Mouse (Mus musculus): ENCODE results near the gene Lonrf2.
A peak's percentile ranks its signal among the peaks of the same experiment; 100 is the strongest.

Lonrf2 gene

DNA sequence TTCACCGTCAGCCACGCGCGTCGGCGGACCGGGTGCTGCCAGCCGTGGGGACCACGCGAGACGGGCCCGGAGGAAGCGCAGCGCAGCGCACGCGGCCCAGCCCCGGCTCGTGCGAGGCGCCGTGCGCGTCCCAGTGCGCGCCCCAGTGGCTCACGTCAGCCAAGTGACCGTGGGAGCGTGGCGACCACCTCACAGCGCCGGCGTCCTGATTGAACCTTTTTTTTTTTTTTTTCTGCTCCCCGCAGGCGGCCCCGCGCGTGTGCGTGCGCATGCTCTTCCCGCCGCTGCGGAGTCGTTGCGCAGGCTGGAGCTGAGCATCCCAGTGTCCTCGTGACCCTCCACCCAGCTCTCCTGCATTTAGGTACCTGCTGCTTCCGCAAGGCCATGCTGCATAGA lies at the start of gene Lonrf2:
Gene Lonrf2, minus strand, starts transcription at position 235 of the 396 bp plus-strand sequence.
- DNase-seq (ENCODE audit: low spot score), result no peak

DNA sequence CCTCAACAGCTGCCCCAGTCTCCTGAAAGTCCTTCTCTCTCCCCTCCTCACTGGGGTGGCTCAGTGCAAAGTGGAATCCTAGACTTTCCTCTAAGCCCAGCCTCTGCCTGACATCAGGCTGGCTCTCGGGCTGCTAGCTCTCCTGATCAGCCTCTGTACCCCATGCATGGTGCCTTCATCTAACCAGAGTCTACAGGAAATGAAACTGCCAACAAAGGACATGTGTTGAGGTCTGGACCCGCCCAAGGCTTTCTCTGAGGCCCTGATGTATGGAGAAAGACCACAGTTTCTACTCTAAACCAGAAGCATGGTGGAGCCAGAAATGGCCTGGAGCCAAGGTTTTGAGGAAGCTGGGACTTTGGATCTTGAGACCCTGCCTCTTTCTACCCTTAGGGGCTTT lies 49.4 kb upstream of the Lonrf2 start:
- DNase-seq (ENCODE audit: low spot score), result no peak

DNA sequence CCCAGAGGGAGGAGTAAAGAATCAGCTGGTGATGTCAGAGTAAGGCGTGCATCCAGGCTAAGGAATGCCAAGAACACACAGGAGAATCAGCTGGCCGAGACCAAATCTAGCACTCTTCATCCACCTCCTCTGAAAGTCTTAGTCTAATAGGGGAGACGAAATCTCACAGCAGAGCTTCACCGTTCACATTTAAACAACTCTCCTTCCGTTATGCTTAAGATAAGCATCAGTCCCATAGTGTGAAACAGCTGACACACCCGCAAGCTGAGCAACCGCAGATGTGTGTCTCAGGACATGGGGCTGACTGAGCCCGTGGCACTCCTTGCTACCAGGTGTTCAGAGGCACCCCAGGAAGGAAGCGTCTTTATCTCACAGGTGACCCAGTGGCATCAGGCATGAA lies 47.3 kb upstream of the Lonrf2 start:
- no peak for DNase-seq (ENCODE audit: low spot score)

DNA sequence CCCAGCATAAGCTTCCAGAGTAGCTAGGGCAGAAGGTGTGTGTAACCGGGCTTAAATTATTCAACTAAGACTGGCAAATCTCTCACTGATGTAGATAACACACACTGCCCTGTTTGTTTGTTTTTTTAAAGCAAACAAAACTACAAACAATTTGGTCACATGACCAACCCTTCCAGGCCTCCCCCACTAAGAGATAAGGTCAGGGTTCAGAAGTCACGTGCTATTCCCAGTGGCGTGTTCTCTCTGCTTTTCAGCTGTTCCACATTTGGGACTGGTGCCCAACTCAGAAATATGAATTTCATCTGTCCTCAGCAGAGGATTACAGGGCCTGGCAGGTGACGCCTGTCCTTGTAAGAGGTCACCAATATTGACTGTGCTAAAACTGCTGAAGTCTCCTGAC lies 46.2 kb upstream of the Lonrf2 start:
- no peak for DNase-seq (ENCODE audit: low spot score)

DNA sequence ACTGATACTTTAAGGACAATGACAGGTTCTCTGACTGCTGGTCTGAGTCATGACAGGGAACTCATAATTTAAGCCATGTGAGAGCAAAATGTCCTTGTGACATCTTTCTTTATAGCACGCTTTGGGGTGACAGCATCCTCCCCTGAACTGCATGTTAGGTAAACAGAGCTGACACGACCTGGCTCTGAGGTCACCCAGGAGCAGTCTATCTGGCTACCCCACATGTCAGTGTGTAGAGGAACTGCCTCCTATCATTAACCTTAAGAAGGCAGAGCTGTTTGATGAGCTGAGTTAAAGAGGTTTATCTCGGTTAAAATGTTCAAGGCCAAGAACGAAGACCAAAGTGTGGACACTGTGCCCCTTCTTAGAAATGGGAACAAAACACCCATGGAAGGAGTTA lies 44.9 kb upstream of the Lonrf2 start:
- no peak for DNase-seq (ENCODE audit: low spot score)

DNA sequence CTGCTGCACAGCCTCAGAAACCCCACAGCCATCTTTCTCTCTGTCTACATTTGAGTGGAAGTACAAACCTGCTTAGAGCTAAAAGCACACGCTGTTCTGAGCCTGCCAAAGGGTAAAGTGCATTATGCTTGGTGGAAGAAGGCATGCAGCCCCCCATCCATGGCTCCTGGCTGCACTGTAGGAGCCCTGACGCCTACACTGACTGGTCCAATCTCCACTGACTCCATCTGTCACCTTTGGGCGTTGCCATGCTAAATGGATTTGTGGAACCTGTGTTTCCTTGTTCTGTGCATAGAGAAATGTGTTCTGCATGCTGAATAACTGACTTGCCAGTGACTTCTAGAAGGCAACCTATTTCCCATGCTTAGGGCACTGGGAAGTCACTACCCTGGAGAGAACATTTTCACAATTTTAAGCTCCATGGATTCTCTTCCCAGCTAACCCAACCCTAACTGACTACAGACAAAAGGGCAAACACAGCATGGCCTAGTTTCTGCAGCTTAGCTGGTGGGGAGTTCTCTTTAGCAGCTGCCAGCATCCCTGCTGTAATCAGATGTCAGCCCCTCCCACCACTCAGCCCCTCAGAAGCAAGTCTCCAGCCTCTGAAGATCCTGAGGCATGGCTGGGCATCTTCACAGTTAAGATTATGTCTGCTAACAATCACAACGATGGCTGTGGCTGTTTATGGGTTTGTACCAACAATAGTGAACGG lies 40.3 kb upstream of the Lonrf2 start:
- no peak for DNase-seq (ENCODE audit: low spot score)

DNA sequence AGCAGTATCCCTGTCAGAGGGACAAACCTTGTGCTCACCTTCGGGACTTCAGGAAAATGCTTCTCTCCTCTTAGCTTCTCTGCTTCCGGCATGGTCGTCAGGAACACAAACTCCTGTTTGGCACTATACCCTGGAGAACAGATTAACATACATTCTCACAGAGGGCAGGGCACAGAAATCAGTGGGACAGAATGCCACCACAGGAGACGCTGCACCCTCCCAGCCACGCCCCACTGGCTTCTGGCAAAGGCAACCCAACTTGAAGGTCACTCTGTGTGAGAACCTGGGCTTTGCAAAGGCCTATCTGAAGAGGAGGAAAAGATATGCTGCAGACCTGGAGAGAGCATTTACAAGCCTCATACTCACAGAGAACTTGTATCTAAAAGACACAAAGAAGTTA lies 37.4 kb upstream of the Lonrf2 start:
- no peak for DNase-seq (ENCODE audit: low spot score)

DNA sequence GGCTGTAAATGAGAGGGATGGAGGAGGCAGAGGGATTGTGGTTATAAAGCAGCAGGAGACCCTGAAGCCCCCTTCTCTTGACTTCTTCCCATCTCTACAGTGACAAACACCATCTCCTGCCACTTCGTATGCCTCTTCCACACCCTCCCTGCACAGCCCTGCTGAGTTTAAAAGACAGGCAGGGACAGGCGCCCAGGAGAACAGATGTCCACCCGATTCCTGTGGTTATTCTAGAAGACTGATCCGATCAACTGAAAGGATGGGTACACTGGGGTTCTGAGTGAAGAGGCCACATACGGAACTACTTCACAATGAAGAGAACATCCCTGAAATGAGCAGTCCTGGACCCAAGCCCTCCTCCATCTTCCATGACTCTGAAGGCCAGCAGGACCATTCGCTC lies 35.3 kb upstream of the Lonrf2 start:
- DNase-seq (ENCODE audit: low spot score), result no peak

DNA sequence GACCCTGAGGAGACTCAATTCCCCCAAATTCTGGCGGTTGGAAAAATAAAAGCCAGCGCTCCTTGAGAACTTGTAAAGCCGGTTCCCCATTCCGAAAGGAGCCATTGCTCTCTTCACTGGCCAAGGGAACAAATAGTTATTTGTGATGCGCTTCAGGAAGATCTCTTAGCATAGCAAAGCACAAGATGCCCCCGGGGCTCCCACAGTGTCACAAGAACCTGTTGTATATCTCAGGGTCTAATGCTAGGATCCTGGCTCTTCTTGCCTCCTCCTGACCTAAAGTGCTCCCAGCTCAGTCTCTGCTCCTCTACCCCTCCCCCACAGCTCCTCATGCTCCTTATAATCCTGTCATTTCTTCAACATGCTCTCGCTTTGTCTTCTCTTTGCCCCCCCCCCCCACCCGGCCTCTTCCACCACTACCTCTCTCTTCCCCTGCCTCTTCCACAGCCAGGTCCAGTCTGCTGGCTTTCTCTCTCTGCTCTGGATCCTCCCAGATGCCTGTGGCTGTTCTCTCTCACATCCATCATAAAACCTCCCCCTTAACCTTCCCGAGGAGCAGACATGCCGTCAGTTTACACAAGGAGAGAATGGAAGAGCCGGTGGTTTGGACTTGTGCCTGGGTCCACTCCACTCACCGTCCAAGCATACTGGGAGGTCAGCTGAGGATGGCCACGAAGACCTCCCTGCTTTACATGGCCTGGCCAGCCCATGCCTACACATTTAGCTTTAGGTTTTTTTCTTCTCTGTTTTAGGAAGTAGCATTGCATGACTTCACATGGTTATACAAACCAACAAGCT lies 33.1 kb upstream of the Lonrf2 start:
- DNase-seq (ENCODE audit: low spot score), result no peak

DNA sequence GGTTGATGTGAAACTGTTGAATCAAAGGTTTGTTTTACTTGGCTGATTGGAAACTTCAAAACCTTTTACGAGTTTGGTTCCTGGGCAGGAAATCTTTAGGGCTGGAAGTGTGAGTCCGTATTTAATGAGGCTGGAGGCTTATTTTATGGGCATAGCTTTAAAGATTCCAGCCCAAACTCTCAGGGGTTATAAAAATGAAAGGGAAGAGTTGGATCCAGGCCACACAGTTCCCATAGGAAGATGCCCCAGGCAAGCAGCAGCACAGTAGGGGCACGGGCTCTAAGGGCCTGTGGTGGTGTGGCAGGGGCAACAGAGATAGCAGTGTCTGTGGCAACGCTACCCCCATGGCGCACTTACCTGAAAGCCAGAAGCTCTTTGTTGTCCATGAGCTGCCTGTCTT lies 29.7 kb upstream of the Lonrf2 start:
- DNase-seq (ENCODE audit: low spot score), result no peak

DNA sequence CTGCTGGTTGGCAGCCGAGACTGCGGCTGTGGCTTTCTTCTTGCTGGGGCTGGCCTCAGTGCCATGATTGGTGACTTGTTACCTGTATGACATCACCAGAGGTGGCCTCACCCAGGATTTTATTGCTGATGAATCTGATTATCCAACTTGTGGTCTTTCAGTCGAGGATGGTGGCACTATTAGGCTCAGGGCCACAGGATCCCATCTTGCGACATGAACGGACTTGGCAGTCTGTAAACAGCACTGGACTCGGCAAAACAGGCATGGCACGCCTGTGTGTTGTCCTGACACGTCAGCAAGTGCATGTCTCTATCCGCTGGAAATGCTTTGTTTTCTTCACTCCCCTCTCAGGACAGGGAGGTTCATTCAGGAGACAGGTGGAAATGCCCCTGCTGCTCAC lies 27.8 kb upstream of the Lonrf2 start:
- no peak for DNase-seq (ENCODE audit: low spot score)

DNA sequence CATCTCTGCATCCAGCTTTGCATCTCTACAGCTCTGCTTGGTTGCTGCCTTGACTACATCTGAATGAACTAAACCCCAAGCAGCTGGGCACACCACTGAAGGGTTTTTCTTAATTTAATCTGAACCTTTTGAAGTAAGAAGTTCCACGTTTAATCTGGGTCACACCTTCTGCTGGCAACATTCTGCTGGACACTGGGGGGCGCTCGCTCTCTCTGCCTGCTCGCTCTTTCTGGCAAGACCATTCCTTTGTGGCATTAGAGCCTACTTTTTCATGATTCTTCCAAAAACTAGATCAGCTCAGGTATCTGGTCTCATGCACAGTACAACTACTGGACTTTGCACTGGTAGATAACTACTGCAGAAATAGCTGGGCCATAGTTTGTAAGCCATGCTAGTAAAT lies 25.7 kb upstream of the Lonrf2 start:
- no peak for DNase-seq (ENCODE audit: low spot score)

DNA sequence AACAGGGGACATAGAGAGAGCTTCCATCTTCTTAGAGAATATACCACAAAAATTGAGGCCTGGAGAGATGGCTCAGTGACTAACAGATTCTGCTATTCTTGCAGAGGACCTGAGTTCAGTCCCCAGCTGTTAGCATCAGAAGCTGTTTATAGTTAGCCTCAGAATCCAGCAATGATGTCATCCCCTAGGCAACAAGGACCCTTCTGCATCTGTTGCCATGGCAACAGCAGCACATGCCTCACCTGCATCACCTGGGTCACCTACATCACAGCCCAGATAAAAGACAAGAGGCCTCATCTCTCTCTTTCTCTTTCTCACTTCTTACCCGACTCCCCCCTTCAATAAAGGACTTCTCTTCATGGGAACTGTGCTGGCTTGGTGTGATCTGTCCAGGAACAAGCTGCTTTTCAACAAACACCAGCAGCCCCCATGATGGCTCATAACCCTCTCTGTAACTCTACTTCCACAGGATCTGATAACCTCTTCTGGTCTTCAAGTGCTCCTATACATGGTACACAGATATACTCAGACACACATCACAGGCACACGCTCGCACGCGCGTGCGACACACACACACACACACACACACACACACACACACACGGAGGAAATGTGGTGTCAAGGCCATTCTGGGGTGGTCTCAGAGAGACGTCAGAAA lies 24.5 kb upstream of the Lonrf2 start:
- no peak for DNase-seq (ENCODE audit: low spot score)

DNA sequence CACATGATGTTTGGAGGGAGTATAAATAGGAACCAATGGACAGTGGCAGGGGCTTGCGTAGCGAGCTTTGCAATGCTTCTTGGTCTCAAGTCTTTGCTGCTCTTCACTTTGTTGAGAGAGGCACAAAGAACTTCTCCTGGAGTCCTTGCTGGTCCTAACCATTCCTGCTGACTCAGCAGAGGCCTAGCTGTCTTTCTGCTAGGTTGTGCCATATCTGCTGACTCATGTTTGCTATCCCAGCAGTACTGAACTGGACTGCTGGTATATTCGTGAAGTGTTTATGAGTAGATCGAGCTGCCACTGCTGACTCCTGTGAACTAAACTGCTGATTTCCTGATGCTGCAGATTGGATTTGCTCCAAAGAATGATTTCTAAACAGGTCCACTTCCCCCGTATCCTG lies 23.7 kb upstream of the Lonrf2 start:
- no peak for DNase-seq (ENCODE audit: low spot score)

DNA sequence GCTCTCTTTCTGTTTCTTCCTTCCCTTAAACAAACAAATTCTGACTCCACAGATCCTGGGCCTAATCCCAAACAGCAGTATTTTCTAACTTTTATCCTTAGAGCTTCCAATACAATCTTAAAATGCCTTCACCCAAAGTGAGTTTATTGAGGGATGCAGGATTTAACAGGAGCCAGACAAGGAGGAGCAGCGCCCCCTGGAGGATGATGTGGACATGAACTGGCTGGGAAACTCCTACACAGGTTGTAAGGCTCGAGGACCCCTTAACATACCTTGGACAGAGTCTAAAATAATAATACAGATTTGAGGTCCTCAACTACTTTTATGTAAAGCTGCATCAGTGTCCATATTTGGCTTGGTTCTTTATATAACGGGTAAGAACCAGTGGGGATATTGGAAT lies 19.7 kb upstream of the Lonrf2 start:
- DNase-seq (ENCODE audit: low spot score), result no peak

DNA sequence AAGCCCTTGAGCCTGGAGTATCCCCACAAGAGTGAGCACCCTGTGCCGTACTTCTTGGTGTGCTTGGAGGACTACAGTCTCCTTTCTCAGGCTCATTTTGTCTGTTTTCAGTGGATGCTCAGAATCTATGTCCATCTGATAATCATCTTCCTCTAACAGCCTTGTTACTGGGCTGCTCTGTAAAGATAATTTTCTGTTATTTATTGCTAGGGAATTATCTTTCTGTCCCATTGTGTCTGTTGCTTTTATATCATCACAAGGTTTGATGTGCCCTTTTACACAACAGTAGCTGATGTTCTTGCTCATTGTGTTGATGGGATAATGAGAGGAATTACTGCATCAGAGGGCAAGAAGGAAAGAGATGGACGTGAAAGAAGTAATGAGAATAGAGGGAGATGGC lies 15.7 kb upstream of the Lonrf2 start:
- DNase-seq (ENCODE audit: low spot score), result no peak

DNA sequence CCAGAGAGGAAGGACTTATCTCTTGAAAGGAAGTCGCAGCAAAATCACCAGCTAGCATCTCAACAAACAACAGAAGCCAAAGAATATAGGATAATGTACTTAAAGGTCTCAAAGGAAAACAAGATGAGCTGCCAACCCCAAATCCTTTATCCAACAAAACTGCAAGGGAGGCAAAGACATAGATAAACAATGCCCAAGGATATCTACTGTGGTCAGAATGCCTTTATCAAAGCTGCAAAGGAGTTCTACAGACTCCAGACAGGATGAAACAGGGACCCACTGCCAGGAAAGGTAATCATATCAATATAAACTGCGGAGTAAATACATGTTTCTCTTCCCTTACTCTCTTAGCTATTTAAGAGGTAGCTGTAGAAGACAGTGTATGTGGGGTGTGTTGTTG lies 14.1 kb upstream of the Lonrf2 start:
- no peak for DNase-seq (ENCODE audit: low spot score)

DNA sequence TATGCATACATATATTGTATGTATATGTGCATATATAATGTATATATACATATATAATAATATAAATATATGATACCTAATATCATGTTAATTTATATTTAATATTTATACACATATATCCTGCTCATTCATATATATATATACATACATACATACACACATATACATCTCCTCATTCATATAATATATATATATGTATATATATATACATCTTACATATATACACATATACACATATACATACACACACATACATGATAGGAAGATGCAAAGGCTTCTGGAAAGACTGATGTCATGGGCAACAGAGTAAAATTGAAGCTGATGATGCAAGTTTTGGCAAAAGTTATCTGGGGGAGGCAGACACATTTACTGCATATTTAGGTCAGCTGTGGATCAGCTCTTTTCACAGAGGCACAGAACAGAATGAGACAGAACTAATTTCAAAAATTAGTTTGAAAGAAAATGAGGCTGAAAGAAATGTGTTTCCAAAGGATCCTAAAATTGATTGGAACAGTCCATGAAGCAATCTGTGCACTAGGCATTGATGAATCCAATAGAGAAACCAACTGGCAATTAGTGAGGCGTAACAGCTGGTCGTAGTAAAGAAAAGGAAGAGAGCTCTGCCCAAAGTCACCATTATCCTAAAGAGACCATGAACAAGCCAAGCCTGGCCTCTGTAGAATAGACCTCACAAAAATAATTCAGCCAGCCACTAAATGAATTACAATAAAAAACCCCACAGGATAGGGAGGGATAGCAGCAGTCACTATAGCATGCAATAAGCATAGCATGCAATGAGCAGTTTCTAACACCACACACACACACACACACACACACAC lies 12.2 kb upstream of the Lonrf2 start:
- DNase-seq (ENCODE audit: low spot score), result peak; percentile 31

DNA sequence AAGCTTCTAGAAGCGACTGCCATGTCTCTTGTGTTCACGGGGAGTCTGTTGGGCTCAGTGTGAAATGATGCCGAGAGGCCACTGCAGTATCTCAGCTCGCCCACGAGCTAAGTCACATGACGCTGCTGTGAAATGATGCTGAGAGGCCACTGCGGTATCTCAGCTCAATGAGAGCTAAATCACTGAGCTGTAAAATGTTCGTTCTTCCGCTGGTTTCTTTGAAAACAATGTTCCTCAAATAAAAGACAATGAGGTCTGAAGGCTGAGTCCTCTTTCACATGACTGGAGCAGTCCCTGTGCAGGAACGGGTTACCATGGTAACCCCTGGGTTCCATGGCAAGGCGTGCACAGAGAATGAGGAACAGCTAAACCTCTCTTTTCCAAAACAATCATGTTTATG lies 11.5 kb upstream of the Lonrf2 start:
- DNase-seq (ENCODE audit: low spot score), result no peak

DNA sequence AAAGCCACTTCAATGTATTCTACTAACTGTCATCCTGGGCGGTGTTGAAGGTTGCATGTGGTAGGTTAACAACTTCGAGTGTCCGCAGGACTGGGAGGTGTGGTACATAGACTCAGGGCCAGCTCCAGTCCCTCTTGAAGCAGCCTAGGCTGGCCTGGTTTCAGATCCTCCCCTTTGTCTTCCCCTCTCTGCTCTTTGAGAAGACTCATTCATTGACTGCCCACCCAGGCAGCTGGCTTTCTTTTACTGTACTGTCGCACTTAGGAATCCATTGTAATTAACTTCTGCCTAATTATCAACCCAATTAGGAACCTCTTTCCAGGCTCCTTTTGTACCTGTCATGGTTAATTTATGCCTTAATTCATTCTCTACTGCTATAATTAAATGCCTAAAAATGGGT lies 6.8 kb upstream of the Lonrf2 start:
- no peak for DNase-seq (ENCODE audit: low spot score)

DNA sequence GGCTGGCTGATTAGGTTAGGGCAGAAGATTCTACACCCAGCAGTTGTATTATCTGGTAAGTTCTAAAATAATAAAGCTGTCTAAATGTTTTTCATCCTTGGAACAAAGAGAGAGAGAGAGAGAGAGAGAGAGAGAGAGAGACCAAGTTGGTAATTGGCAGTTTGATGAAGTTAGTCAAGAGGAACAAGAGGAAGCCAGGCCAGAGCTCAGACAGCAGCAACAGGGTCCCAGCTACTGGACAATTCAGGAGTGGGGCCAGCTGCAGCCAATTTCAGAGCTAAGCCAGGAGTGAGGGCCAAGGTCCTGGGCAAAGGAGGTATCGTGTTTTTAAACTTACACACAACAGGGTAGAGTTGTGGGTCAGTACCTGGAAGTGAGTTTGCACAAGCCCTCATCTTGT lies 6.3 kb upstream of the Lonrf2 start:
- no peak for DNase-seq (ENCODE audit: low spot score)

DNA sequence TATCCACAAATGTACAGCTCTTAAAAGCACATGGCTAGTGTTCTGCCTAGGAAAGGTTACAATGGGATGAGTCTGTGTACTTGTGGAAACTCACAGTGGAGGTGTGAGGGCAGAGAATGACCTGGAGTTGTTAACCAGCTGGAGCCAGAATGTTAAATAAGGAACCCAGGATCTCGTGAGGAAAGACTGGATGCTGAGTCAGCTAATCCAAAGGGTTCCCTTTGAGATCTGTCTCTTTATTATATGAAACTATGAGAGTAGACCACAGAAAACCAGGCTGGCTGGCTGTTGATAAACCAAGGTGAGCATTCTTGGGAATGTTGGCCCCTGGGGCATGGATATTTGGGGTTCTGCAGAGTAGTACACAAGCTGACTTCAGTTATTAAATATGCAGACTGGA lies 3.4 kb upstream of the Lonrf2 start:
- no peak for DNase-seq (ENCODE audit: low spot score)

All from layer of hippocampus, adult 9-10 months (tissue).